Mouse (Mus musculus) megakaryocyte progenitor cell, adult 5-6 weeks (primary cell): ENCODE results near the gene Myg1. TPM values are rescaled to one million over a fixed set of nuclear protein-coding genes. Genes with fewer than 3 reads are reported as not detected.

Experiments
- ATAC-seq: replicated peaks from 2 replicates; pipeline ENCODE4 v1.8.0; 2016; ENCODE audit warnings: mild to moderate bottlenecking, moderate TSS enrichment, inconsistent platforms; ENCODE audit not compliant: poor library complexity
- total RNA-seq, 2 experiments: library from RNA; stranded (forward) in 1 of 2; stranded (reverse) in 1 of 2; fragments of 157-497, 149-512 nt in 1 of 2; fragments of 200-1000 nt in 1 of 2; gene quantifications; 2 replicates each; pipeline versions ENCODE4 v1.2.3 to v1.2.4; 2015 to 2017

The Myg1 gene
- total RNA-seq, 2 experiments from 2014 or later = 26.5 to 56.4 TPM

GRCm38 (mm10) chr15:102341580-102341979 lies 10.1 kb downstream of the Myg1 start:
- peak; percentile 92 for ATAC-seq

GRCm38 (mm10) chr15:102344490-102344889 lies 13.0 kb downstream of the Myg1 start:
- no peak for ATAC-seq

GRCm38 (mm10) chr15:102346444-102346843 lies 14.9 kb downstream of the Myg1 start:
- no peak for ATAC-seq

- peak; percentile 91 for ATAC-seq
These were observed 18.8 kb downstream of the Myg1 start, which contains the start of gene Aaas for GRCm38 (mm10) chr15:102350138-102350941. Gene Aaas (minus strand): TSS chr15:102350771.

- ATAC-seq = peak; percentile 5; the same call in 1 of the 2 replicates
These were observed 19.4 kb downstream of the Myg1 start for GRCm38 (mm10) chr15:102350942-102351291.

- ATAC-seq = no peak
These were observed 20.7 kb downstream of the Myg1 start for GRCm38 (mm10) chr15:102352177-102352576.

- no peak for ATAC-seq
These were observed 22.5 kb downstream of the Myg1 start for GRCm38 (mm10) chr15:102353986-102354385.

- peak; percentile 41 for ATAC-seq
These were observed 23.8 kb downstream of the Myg1 start for GRCm38 (mm10) chr15:102355134-102355870.

- ATAC-seq = 0 out of 2 replicates have a peak, but pooled peaks have one; percentile 9
These were observed 24.4 kb downstream of the Myg1 start for GRCm38 (mm10) chr15:102355871-102356441.

- no peak for ATAC-seq
These were observed 25.2 kb downstream of the Myg1 start for GRCm38 (mm10) chr15:102356501-102357325.

GRCm38 (mm10) chr15:102358126-102358525 lies 26.6 kb downstream of the Myg1 start:
- no peak for ATAC-seq

GRCm38 (mm10) chr15:102358834-102359233 lies 27.3 kb downstream of the Myg1 start:
- ATAC-seq = no peak

GRCm38 (mm10) chr15:102362648-102363047 lies 31.1 kb downstream of the Myg1 start:
- no peak for ATAC-seq

- ATAC-seq = no peak
These were observed 33.2 kb downstream of the Myg1 start for GRCm38 (mm10) chr15:102364678-102365077.

- no peak for ATAC-seq
These were observed 34.7 kb downstream of the Myg1 start for GRCm38 (mm10) chr15:102366238-102366637.

- no peak for ATAC-seq
These were observed 35.3 kb downstream of the Myg1 start, which contains the start of gene Sp7 for GRCm38 (mm10) chr15:102366733-102367344. Gene Sp7 (minus strand): TSS chr15:102367182.

GRCm38 (mm10) chr15:102369972-102370371 lies 38.5 kb downstream of the Myg1 start:
- ATAC-seq = no peak

GRCm38 (mm10) chr15:102370727-102371126 lies 39.2 kb downstream of the Myg1 start:
- no peak for ATAC-seq

GRCm38 (mm10) chr15:102376453-102377162 lies 45.1 kb downstream of the Myg1 start:
- peak; percentile 77 for ATAC-seq

GRCm38 (mm10) chr15:102377163-102377543 lies 45.6 kb downstream of the Myg1 start:
- peak; percentile 85 for ATAC-seq
